In genomic region chr3:89387632-89388031, GRCm38 (mm10) we compare ENCODE assay signal across 10 mouse cellular contexts. TPM values are rescaled to one million over a fixed set of nuclear protein-coding genes. Genes with fewer than 3 reads are reported as not detected.
DNase-seq lines count a peak whose midpoint lies in the region; ATAC-seq and TF ChIP-seq lines count a peak whose summit lies in the region.
"Had no signal": no experiment of that assay in that cellular context is flagged by ENCODE, and none has a peak within 500 bp of the region (broad histone marks: within the 10 kb centered on the region; RNA-seq: fewer than 3 reads in every experiment).

No protein-coding gene starts in this region.

- 64% methylated on average over 11 of the region's 11 CpGs for WGBS in spleen, adult 2 months
- 76% methylated on average over 11 of the region's 11 CpGs for WGBS in heart, embryonic 10.5 days
- WGBS in forebrain, embryonic 11.5 days: 75% methylated on average over 11 of the region's 11 CpGs

- no peak overlapping the region for H3K9ac ChIP-seq in forebrain, embryonic 11.5 days (ENCODE audit: low read length)

- H3K4me3 ChIP-seq in spleen, adult 2 months (ENCODE audit: extremely low read depth, insufficient read depth, insufficient read length): peak overlapping the region; percentile 49; the same call in 1 of the 2 replicates
- H3K4me3 ChIP-seq in heart, embryonic 10.5 days: 0 out of 2 replicates have a peak overlapping the region, but pooled peaks have one; percentile 6
- H3K4me3 ChIP-seq in forebrain, embryonic 11.5 days (ENCODE audit: low read depth, low read length): no peak overlapping the region

- H3K4me1 ChIP-seq in spleen, adult 2 months (ENCODE audit: control insufficient read depth, insufficient read depth, insufficient read length): peaks cover 50% of the 10 kb centered on the region
- H3K4me1 ChIP-seq in heart, embryonic 10.5 days: peaks cover 72% of the 10 kb centered on the region
- H3K4me1 ChIP-seq in forebrain, embryonic 11.5 days (replicated peaks; ENCODE audit: control insufficient read depth, insufficient read depth, low read length): peaks cover 20% of the 10 kb centered on the region; the same call in 1 of the 2 replicates

- no peaks in the 10 kb centered on the region; the same call in 1 of the 2 replicates for H3K36me3 ChIP-seq in spleen, adult 2 months (ENCODE audit: control insufficient read depth, insufficient read depth, low read length)
- H3K36me3 ChIP-seq in heart, embryonic 10.5 days: no peaks in the 10 kb centered on the region
- no peaks in the 10 kb centered on the region for H3K36me3 ChIP-seq in forebrain, embryonic 11.5 days (ENCODE audit: control insufficient read depth, insufficient read depth, low read length)

- H3K4me2 ChIP-seq in forebrain, embryonic 11.5 days (ENCODE audit: low read depth, low read length, severe bottlenecking): no peak overlapping the region

- H3K27me3 ChIP-seq in spleen, adult 2 months (ENCODE audit: control insufficient read depth, insufficient read depth, low read length): no peaks in the 10 kb centered on the region
- peaks cover 12% of the 10 kb centered on the region for H3K27me3 ChIP-seq in heart, embryonic 10.5 days (ENCODE audit: insufficient read depth, poor library complexity, severe bottlenecking)
- H3K27me3 ChIP-seq in forebrain, embryonic 11.5 days (ENCODE audit: control insufficient read depth, insufficient read depth, low read length): peaks cover 2% of the 10 kb centered on the region

- peak; percentile 29 for ATAC-seq in megakaryocyte progenitor cell, adult 5-6 weeks (replicated peaks; ENCODE audit: poor library complexity)
- no peak for ATAC-seq in forebrain, embryonic 11.5 days (replicated peaks; ENCODE audit: low FRiP score)

- DNase-seq in gastrocnemius, postnatal 25 days: peak; percentile 37
- DNase-seq in gastrocnemius, postnatal 36 days: no peak
- no peak for DNase-seq in spleen, adult 2 months (ENCODE audit: low read depth in 1 of 2, low spot score in 2 of 2)
- no peak for DNase-seq in spleen, postnatal 36 days (ENCODE audit: low spot score in 2 of 2)
- no peak for DNase-seq in heart, embryonic 10.5 days (ENCODE audit: low spot score)
- DNase-seq in forebrain, embryonic 11.5 days (ENCODE audit: low spot score): no peak
- no peak for DNase-seq in frontal cortex, postnatal 25 days (ENCODE audit: low spot score in 2 of 2)

- TF ChIP-seq CTCF in spleen, adult 2 months (IDR thresholded peaks at IDR 0.05; ENCODE audit: extremely low read depth, insufficient read depth, insufficient read length, insufficient replicate concordance): no peak

- peak overlapping the region; percentile 84 for H3K27ac ChIP-seq in spleen, adult 2 months (ENCODE audit: insufficient read depth, low read length)
- H3K27ac ChIP-seq in heart, embryonic 10.5 days: peak overlapping the region; percentile 57; the same call in 1 of the 2 replicates
- H3K27ac ChIP-seq in forebrain, embryonic 11.5 days (ENCODE audit: low read depth, low read length): no peak overlapping the region

- no peak for TF ChIP-seq POLR2A in spleen, adult 2 months (IDR thresholded peaks at IDR 0.05; ENCODE audit: low read depth, low read length)

- intact Hi-C loops in gastrocnemius, postnatal 36 days (cut with DNase I): no loop called here

- no peaks in the 10 kb centered on the region for H3K9me3 ChIP-seq in heart, embryonic 10.5 days
- H3K9me3 ChIP-seq in forebrain, embryonic 11.5 days (ENCODE audit: control insufficient read depth, low read length): no peaks in the 10 kb centered on the region

RNA-seq across cellular contexts. Expression of gene Zbtb7b, which starts 6.9 kb away (rescaled TPM):
- 10 to 100 TPM; 23.0 to 23.7 TPM for total RNA-seq in gastrocnemius, postnatal 25 days (2021)
- 10 to 100 TPM; 23.4 to 24.5 TPM for total RNA-seq in gastrocnemius, postnatal 36 days (2021)
- 54.5 and 58.4 TPM in 2 replicates for polyA plus RNA-seq in spleen, adult 2 months (2012; rRNA removed)
- 1.4 and 1.9 TPM in 2 replicates for polyA plus RNA-seq in heart, embryonic 10.5 days (2016; fragmentation: Nextera tagmentation; extraction: Ambion mirVana)
- 3.8 and 5.7 TPM in 2 replicates for total RNA-seq in megakaryocyte progenitor cell, adult 5-6 weeks (2015)
- 9.1 and 17.4 TPM in 2 replicates for total RNA-seq in megakaryocyte progenitor cell, adult 5-6 weeks (2017)
- 1.3 and 1.4 TPM in 2 replicates for polyA plus RNA-seq in forebrain, embryonic 11.5 days (2014; fragmentation: Nextera tagmentation; extraction: Ambion mirVana)

RNA-seq across cellular contexts. Expression of gene Lenep, which starts 15.0 kb away (rescaled TPM):
- total RNA-seq in gastrocnemius, postnatal 25 days (2021): 1 to 10 TPM in 1 of 2 experiments, not detected in 1; 1.2 TPM
- total RNA-seq in gastrocnemius, postnatal 36 days (2021): under 1 TPM in 1 of 2 experiments, not detected in 1; 0.25 TPM
- polyA plus RNA-seq in spleen, adult 2 months (2012; rRNA removed): 1.5 and 1.9 TPM in 2 replicates
- polyA plus RNA-seq in heart, embryonic 10.5 days (2016; fragmentation: Nextera tagmentation; extraction: Ambion mirVana): not detected in 2 replicates
- total RNA-seq in megakaryocyte progenitor cell, adult 5-6 weeks (2015): 1.5 and 2.7 TPM in 2 replicates
- total RNA-seq in megakaryocyte progenitor cell, adult 5-6 weeks (2017): 0.21 and 2.6 TPM in 2 replicates
- 0.91 and 1.9 TPM in 2 replicates for polyA plus RNA-seq in forebrain, embryonic 11.5 days (2014; fragmentation: Nextera tagmentation; extraction: Ambion mirVana)
- total RNA-seq: ES-E14 had no signal
- polyA plus RNA-seq: testis, adult 2 months had no signal

RNA-seq across cellular contexts. Expression of gene Dcst1, which starts 22.6 kb away (rescaled TPM):
- total RNA-seq in gastrocnemius, postnatal 25 days (2021): not detected
- not detected for total RNA-seq in gastrocnemius, postnatal 36 days (2021)
- polyA plus RNA-seq in spleen, adult 2 months (2012; rRNA removed): 0.29 and 0.42 TPM in 2 replicates
- polyA plus RNA-seq in heart, embryonic 10.5 days (2016; fragmentation: Nextera tagmentation; extraction: Ambion mirVana): 0.10 and 0.11 TPM in 2 replicates
- not detected in 2 replicates for total RNA-seq in megakaryocyte progenitor cell, adult 5-6 weeks (2015)
- not detected in 2 replicates for total RNA-seq in megakaryocyte progenitor cell, adult 5-6 weeks (2017)
- polyA plus RNA-seq in forebrain, embryonic 11.5 days (2014; fragmentation: Nextera tagmentation; extraction: Ambion mirVana): 0.08 and 0.15 TPM in 2 replicates

RNA-seq across cellular contexts. Expression of gene Flad1, which starts 24.0 kb away (rescaled TPM):
- total RNA-seq in gastrocnemius, postnatal 25 days (2021): 10 to 100 TPM; 43.3 to 44.5 TPM
- 10 to 100 TPM; 36.7 to 43.6 TPM for total RNA-seq in gastrocnemius, postnatal 36 days (2021)
- 39.1 and 43.9 TPM in 2 replicates for polyA plus RNA-seq in spleen, adult 2 months (2012; rRNA removed)
- 30.7 and 40.3 TPM in 2 replicates for polyA plus RNA-seq in heart, embryonic 10.5 days (2016; fragmentation: Nextera tagmentation; extraction: Ambion mirVana)
- 9.4 and 11.3 TPM in 2 replicates for total RNA-seq in megakaryocyte progenitor cell, adult 5-6 weeks (2015)
- 12.5 and 18.7 TPM in 2 replicates for total RNA-seq in megakaryocyte progenitor cell, adult 5-6 weeks (2017)
- polyA plus RNA-seq in forebrain, embryonic 11.5 days (2014; fragmentation: Nextera tagmentation; extraction: Ambion mirVana): 28.5 and 31.9 TPM in 2 replicates

RNA-seq across cellular contexts. Expression of gene Dcst2, which starts 25.9 kb away (rescaled TPM):
- total RNA-seq in gastrocnemius, postnatal 25 days (2021): not detected
- total RNA-seq in gastrocnemius, postnatal 36 days (2021): not detected
- 0.15 and 0.43 TPM in 2 replicates for polyA plus RNA-seq in spleen, adult 2 months (2012; rRNA removed)
- polyA plus RNA-seq in heart, embryonic 10.5 days (2016; fragmentation: Nextera tagmentation; extraction: Ambion mirVana): 0.05 TPM in 1 of 2 replicates, not detected in the other
- not detected in 2 replicates for total RNA-seq in megakaryocyte progenitor cell, adult 5-6 weeks (2015)
- not detected in 2 replicates for total RNA-seq in megakaryocyte progenitor cell, adult 5-6 weeks (2017)
- 0.13 TPM in 1 of 2 replicates, not detected in the other for polyA plus RNA-seq in forebrain, embryonic 11.5 days (2014; fragmentation: Nextera tagmentation; extraction: Ambion mirVana)
- total RNA-seq: ES-E14 had no signal
